8 mouse cellular contexts compared by ENCODE assay signal in the genomic region with DNA sequence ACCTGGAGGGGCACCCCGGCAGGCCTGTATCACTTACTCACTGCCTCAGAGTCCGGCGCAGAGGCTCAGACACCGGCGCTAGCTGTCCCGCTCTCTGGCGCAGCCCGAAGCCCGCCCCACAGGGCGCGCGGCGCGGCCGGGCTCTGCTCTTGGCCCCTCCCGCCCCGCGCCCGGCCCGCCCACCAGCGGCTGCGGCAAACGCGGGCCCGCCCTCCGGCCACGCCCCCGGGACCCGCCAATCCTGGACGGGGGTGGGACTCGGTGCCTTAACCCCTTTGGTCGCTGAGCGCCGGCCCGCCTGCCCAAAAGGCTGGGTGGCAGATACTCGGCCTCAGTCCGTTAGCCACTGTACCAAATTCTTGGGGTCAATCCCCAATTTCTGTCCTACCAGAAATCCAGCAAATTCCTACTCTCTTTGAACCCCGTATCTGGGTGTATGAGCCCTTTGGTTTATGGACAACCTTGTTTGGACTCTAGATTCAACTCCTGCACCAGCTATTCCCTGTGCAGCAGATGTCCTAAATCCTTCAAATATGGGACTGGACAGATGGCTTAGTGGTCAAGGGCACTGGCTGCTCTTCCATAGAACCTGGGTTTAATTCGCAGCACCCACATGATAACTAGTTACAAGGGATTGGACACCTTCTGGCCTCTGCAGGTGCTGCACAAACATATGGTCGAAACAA. TPM values are rescaled to one million over a fixed set of nuclear protein-coding genes. Genes with fewer than 3 reads are reported as not detected.
DNase-seq lines count a peak whose midpoint lies in the region; ATAC-seq and TF ChIP-seq lines count a peak whose summit lies in the region.

Gene Lzts3 (minus strand): TSS at position 120 of the 686 bp plus-strand sequence.

- H3K4me3 ChIP-seq in embryonic facial prominence, embryonic 10.5 days, result peak within 1 kb of the TSS; percentile 81
- H3K4me3 ChIP-seq in intestine, postnatal 0 days (ENCODE audit: low read depth, low read length), result peak within 1 kb of the TSS; percentile 68
- H3K4me3 ChIP-seq in midbrain, embryonic 10.5 days, result peak within 1 kb of the TSS; percentile 79

- no peaks in the 10 kb centered on the region for H3K9me3 ChIP-seq in embryonic facial prominence, embryonic 10.5 days
- H3K9me3 ChIP-seq in intestine, postnatal 0 days (ENCODE audit: control insufficient read depth), result no peaks in the 10 kb centered on the region
- no peaks in the 10 kb centered on the region for H3K9me3 ChIP-seq in midbrain, embryonic 10.5 days (replicated peaks)

- H3K9ac ChIP-seq in intestine, postnatal 0 days (ENCODE audit: low read depth, low read length), result peak within 1 kb of the TSS; percentile 54

- H3K27ac ChIP-seq in embryonic facial prominence, embryonic 10.5 days (replicated peaks), result peak within 1 kb of the TSS; percentile 83
- H3K27ac ChIP-seq in intestine, postnatal 0 days (ENCODE audit: low read depth, low read length), result peak within 1 kb of the TSS; percentile 83
- peak within 1 kb of the TSS; percentile 87 for H3K27ac ChIP-seq in midbrain, embryonic 10.5 days (replicated peaks)

- 0 out of 2 replicates have a peak, but pooled peaks cover 9% of the 10 kb centered on the region for H3K36me3 ChIP-seq in embryonic facial prominence, embryonic 10.5 days (replicated peaks)
- H3K36me3 ChIP-seq in intestine, postnatal 0 days (ENCODE audit: control insufficient read depth, insufficient read depth), result no peaks in the 10 kb centered on the region
- H3K36me3 ChIP-seq in midbrain, embryonic 10.5 days, result no peaks in the 10 kb centered on the region

- 4% methylated on average over 40 of the region's 40 CpGs for WGBS in embryonic facial prominence, embryonic 10.5 days
- whole genome bisulfite sequencing in intestine, postnatal 0 days, result 3% methylated on average over 38 of the region's 40 CpGs
- WGBS in midbrain, embryonic 10.5 days, result 3% methylated on average over 40 of the region's 40 CpGs

- no peak for TF ChIP-seq CTCF in intestine, postnatal 0 days (IDR thresholded peaks at IDR 0.05; ENCODE audit: low read depth)

- DNase-seq in adrenal gland, postnatal 14 days, result peak; percentile 98
- DNase-seq in embryonic facial prominence, embryonic 10.5 days (ENCODE audit: low spot score), result peak; percentile 97
- no peak for DNase-seq in gonadal fat pad, adult 2 months (ENCODE audit: low read depth)
- peak; percentile 90 to 94 for DNase-seq in left cerebral cortex, postnatal 36 days (ENCODE audit: low spot score in 2 of 2)
- peak; percentile 93 for DNase-seq in midbrain, embryonic 10.5 days (ENCODE audit: low spot score)
- peak; percentile 93 for DNase-seq in right cerebral cortex, postnatal 4 days
- peak; percentile 89 for DNase-seq in yolk sac, embryonic 10.5 days (ENCODE audit: low spot score)

- peak; percentile 72 for ATAC-seq in intestine, postnatal 0 days

- H3K27me3 ChIP-seq in embryonic facial prominence, embryonic 10.5 days (replicated peaks; ENCODE audit: low read depth, poor library complexity, severe bottlenecking), result peaks cover 41% of the 10 kb centered on the region
- H3K27me3 ChIP-seq in intestine, postnatal 0 days (replicated peaks; ENCODE audit: control insufficient read depth, insufficient read depth, low read length), result no peaks in the 10 kb centered on the region
- H3K27me3 ChIP-seq in midbrain, embryonic 10.5 days (ENCODE audit: low read depth, poor library complexity, severe bottlenecking), result peaks cover 43% of the 10 kb centered on the region

- intact Hi-C loops in left cerebral cortex, postnatal 36 days (cut with DNase I), result loop anchor here (2.0 kb wide), 1 partner anchor 14 kb away; no protein-coding TSS in a partner anchor

- H3K4me1 ChIP-seq in embryonic facial prominence, embryonic 10.5 days, result peaks cover 21% of the 10 kb centered on the region
- no peaks in the 10 kb centered on the region; the same call in 1 of the 2 replicates for H3K4me1 ChIP-seq in intestine, postnatal 0 days (replicated peaks; ENCODE audit: control insufficient read depth, insufficient read depth, low read length)
- H3K4me1 ChIP-seq in midbrain, embryonic 10.5 days, result peaks cover 24% of the 10 kb centered on the region

- peak within 1 kb of the TSS; percentile 98 for H3K4me2 ChIP-seq in intestine, postnatal 0 days (replicated peaks; ENCODE audit: low read depth)

RNA-seq across cellular contexts. Expression of gene Lzts3, which starts in this region (rescaled TPM):
- total RNA-seq in adrenal gland, postnatal 14 days (2021), result 9.5 and 11.1 TPM in 2 replicates
- 3.1 and 3.3 TPM in 2 replicates for polyA plus RNA-seq in embryonic facial prominence, embryonic 10.5 days (2016; fragmentation: Nextera tagmentation; extraction: Ambion mirVana)
- 12.5 and 14.8 TPM in 2 replicates for polyA plus RNA-seq in gonadal fat pad, adult 2 months (2012; rRNA removed)
- polyA plus RNA-seq in intestine, postnatal 0 days (2015; fragmentation: Nextera tagmentation; extraction: Ambion mirVana), result 9.7 and 11.4 TPM in 2 replicates
- 100 to 1,000 TPM; 183 to 206 TPM for total RNA-seq in left cerebral cortex, postnatal 36 days (2021)
- 4.0 and 5.1 TPM in 2 replicates for polyA plus RNA-seq in midbrain, embryonic 10.5 days (2016; fragmentation: Nextera tagmentation; extraction: Ambion mirVana)

Comparison
In these comparisons a context has a peak if more than half of its experiments do, and no peak if none do; other contexts are left out.
1. RNA of gene Lzts3 (total RNA-seq): 183 to 206 TPM in left cerebral cortex, postnatal 36 days; 9.5 to 11.1 TPM in adrenal gland, postnatal 14 days; every median in the first group is over 10 times any median in the second.
2. Peak in every context shown above with its lines, with median percentiles within 50 percentile points of each other: H3K27ac ChIP-seq and H3K4me3 ChIP-seq.